Mouse (Mus musculus): Measurements from ENCODE around the gene Uhrf2. TPM values are rescaled to one million over a fixed set of nuclear protein-coding genes. Genes with fewer than 3 reads are reported as not detected.

Gene Uhrf2
- total RNA-seq, 2 experiments from 2014 or later, result 10.3 to 14.3 TPM

GRCm38 (mm10) chr19:30044630-30045029 lies 14.3 kb downstream of the Uhrf2 start:
- no peak for DNase-seq
- intact Hi-C loops (cut with DNase I), result no loop called here

DNA sequence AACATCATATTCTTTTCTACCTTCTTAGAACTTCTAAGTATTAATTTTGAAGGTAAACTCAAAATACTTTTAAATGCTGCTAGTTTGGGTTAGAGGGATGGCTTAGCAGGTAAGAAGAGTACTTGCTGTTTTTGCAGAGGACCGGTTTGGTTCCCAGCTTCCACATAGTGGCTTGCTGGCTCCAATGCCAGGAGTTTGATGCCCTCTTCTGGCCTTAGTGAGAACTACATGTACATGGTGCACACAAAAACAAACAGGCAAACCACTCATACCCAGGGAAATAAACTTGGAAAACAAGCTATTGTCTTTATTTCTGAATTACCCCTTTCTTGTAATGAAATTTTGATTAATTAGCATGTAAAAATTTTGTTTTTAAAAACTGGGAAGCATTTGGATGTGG lies 15.5 kb downstream of the Uhrf2 start:
- no peak for DNase-seq
- intact Hi-C loops (cut with DNase I), result no loop called here

- no peak for DNase-seq
- intact Hi-C loops (cut with DNase I), result no loop called here
These were observed 20.3 kb downstream of the Uhrf2 start for GRCm38 (mm10) chr19:30050584-30050983.

DNA sequence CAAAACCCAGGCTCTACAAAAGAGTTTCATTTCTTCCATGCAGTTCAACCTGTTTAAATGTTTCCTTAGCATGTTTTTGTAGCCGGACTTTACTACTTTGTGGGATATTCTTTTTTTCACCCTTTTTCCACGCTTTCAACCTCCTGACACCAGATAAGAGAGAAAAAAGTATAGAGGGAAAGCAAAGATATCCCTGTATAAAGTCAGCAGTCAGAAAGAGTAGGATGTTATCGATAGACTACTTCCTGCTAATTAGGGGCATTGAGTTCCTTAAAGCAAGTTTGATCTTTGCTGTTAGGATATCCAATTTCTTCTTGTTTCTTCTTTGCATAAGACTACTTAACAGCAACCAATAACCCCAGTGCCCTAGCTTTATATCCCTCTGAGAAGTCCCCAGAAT lies 21.2 kb downstream of the Uhrf2 start:
- intact Hi-C loops (cut with DNase I), result no loop called here
- no peak for DNase-seq

- intact Hi-C loops (cut with DNase I), result no loop called here
- no peak for DNase-seq
These were observed 23.9 kb downstream of the Uhrf2 start for GRCm38 (mm10) chr19:30054218-30054617.

GRCm38 (mm10) chr19:30065797-30066196 lies 35.5 kb downstream of the Uhrf2 start:
- intact Hi-C loops (cut with DNase I), result no loop called here
- DNase-seq, result no peak

- no peak for DNase-seq
These were observed 59.9 kb downstream of the Uhrf2 start for GRCm38 (mm10) chr19:30090163-30090562.

DNA sequence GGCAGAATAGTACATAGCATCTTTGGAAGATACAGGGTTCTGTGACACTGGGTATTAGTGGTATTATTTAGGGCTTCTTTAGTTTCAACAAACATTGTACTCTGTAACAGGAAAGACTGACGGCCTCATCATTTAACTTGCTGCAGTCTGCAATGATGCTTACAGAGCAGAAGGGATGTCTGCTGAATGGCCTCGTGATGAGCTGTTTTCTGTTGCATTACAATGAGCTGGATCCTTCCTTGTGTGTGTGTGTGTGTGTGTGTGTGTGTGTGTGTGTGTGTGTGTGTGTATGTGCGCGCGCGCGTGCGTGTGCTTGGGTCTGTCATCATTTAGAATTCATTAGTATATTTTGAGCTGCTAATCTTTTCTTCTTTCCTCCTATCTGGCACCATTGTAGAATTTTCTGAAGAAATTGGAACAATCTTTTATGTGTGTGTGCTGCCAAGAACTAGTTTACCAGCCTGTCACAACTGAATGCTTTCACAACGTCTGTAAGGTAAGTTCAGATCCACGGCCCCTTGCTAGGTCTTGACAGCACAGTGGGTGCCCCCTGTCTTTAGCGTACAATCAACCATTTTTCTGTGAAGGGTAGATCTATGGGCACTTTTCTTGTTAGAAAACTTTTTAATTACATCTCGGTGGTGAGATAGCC lies 61.5 kb downstream of the Uhrf2 start:
- intact Hi-C loops (cut with DNase I), result no loop called here
- no peak for DNase-seq

More at GRCm38 (mm10) chr19:30090163-30090562, 59.9 kb downstream of the Uhrf2 start:
- intact Hi-C loops (cut with DNase I), result no loop called here

- intact Hi-C loops (cut with DNase I), result no loop called here
- DNase-seq, result no peak
These were observed 65.9 kb downstream of the Uhrf2 start for GRCm38 (mm10) chr19:30096186-30096585.

DNA sequence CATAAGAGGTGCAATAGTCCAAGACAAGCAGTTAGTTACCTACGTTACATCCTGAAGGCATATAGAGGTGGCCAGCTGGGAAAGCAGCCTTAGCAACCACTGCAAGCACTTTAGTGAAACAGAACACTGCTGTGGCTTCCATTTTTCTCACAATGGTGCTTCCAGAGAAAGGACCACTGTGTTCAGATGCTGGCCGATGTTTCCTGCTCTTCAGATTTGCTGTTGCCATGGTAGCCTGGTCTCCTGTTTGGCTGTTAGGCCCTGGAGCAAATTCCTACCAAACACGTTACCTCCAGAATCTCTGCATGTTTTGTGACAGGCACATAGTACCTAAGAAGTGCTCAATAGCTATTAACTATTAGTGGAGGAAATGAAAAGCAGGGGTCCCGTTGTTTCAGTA lies 66.7 kb downstream of the Uhrf2 start:
- no peak for DNase-seq
- intact Hi-C loops (cut with DNase I), result no loop called here

- DNase-seq, result no peak
- intact Hi-C loops (cut with DNase I), result no loop called here
These were observed 70.3 kb downstream of the Uhrf2 start for GRCm38 (mm10) chr19:30100571-30100970.

- intact Hi-C loops (cut with DNase I), result no loop called here
- DNase-seq, result no peak
These were observed 72.3 kb downstream of the Uhrf2 start for GRCm38 (mm10) chr19:30102620-30103019.

DNA sequence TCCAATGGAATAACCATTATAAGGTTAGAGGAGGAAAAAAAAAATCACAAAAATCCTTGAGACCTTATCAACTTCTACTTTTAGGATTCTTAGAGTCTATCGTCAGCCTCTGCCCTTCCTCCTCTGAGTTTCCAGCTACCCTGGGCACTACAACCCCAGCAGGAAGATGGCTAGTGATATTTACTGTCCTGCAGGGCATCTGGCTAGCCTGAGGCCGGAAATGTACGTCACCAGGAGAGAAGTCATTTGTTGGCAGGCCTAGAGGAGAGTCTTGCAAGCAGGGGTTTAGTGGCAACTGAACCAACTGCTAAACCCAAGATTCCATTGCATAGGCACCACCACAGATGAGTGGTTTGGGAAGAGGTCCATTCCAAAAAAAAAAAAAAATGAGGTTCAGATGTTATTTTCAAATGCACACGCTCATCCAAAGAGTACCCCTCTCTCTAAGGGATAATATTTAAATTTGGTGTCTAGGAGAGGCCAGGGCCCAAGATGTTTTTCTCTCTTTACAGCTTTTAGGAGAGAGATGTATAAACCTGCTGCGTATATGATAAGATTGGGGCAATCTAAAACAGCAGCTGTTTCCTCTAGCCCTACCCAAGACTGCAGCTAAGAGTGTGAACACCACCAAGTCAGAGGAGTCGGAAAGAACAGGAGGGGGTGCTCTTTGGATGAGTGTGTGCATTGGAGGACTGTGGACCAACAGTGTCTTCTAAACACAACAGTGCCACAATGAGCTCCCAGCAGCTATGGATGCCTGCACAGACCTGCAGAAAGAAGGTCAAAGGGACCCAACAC lies 74.9 kb downstream of the Uhrf2 start:
- intact Hi-C loops (cut with DNase I), result no loop called here
- no peak for DNase-seq

GRCm38 (mm10) chr19:30107221-30107845 lies 77.0 kb downstream of the Uhrf2 start:
- intact Hi-C loops (cut with DNase I), result no loop called here
- DNase-seq, result no peak

GRCm38 (mm10) chr19:30108616-30109015 lies 78.3 kb downstream of the Uhrf2 start:
- no peak for DNase-seq
- intact Hi-C loops (cut with DNase I), result no loop called here

DNA sequence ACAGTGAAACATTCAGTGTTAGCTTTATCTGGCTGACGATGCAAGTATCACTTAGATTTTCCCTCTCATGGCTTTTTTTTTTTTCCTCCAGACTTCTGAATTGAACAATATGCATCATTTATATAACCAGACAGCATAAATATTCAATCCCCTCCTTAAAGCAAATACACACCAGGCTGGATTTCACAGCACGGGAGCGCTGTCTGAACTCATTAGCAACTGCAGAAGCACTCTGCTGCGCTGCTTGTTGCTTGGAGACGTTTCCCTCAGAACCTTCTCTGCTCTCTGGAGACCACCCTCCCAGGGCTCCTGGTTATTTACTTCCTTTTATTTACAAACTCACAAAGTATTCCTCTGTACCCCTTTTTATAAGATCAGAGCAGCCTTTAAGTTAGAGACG lies 78.8 kb downstream of the Uhrf2 start:
- intact Hi-C loops (cut with DNase I), result no loop called here
- no peak for DNase-seq

GRCm38 (mm10) chr19:30111421-30111820 lies 81.1 kb downstream of the Uhrf2 start:
- intact Hi-C loops (cut with DNase I), result no loop called here
- no peak for DNase-seq

DNA sequence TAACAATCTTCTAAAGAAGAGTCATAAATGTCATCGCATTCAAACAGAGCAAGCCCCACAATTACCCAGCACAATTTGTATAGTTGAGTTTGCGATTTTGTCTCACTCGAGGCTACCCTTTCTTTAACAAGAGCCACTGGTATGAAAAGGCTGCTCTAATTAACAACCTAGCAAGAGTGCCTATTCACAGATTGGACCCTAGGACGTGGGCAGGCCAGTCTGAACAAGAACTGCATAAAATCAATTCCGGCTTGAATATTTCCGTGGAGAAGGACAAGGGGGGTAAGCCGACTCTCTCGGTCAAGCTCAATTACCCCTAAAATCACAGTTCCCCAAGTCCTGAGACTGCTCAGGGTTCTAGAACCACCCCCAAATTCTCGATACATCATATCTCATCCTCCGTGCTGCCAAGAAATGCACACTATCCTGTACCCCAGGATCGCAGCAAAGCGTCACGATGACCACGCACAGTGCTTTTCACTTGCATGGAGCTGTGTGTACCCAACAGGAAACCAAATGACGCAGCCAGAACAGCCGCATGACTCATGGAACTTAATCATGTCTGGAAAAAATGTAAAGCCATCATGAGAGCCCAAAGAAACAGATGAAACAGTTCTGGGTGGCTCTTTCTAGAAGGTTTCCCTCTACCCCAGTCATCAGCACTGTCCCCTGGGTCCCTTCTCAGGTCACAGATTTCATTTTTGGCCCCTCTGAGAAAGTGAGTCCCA lies 82.8 kb downstream of the Uhrf2 start:
- intact Hi-C loops (cut with DNase I), result no loop called here
- DNase-seq, result no peak

DNA sequence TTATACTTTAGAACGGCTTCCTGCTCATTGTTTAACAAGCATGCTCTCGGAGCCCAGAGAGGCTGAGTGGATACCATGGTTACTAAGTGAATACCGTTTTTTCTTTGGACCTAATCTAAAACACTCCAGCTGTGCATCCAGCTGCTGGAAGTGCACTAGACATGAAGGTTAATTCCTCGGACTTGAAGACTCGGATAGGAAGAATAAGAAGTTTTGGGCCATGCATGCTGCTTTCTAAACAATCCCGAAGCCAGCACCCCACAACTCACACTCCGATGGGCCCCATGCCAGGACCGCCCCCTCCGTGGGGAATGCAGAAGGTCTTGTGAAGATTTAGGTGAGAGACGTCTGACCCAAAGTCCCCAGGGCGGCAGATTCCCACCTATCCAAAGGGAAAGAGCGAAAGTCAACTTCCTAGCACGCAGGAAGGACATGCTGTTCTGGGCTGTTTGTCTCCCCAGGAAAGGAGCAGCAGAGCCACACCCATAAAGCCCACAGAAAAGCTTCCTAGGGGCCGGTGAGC lies 84.7 kb downstream of the Uhrf2 start:
- no peak for DNase-seq
- intact Hi-C loops (cut with DNase I), result no loop called here

GRCm38 (mm10) chr19:30115606-30116005 lies 85.3 kb downstream of the Uhrf2 start:
- intact Hi-C loops (cut with DNase I), result no loop called here
- DNase-seq, result no peak

DNA sequence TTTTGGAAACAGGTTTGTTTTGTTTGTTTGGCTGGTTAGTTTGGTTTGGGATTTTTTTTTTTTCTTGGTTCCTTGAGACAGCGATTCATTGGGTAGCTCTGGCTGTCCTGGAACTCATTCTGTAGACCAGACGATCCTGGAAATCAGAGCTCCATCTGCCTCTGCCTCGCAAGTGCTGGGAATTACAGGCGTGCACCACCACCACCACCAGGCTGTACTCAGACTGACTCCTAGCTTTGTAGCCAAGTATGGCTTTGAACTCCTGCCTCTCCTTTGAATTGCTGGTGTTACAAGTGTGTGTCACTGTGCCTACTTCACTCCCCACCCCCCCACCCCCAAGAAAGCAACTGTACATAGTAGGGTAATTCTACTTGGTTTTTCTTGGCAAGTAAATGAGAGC lies 86.9 kb downstream of the Uhrf2 start:
- DNase-seq, result no peak
- intact Hi-C loops (cut with DNase I), result no loop called here

All from gastrocnemius, postnatal 36 days (tissue).